Mouse (Mus musculus) activated CD4-positive, CD25-positive, alpha-beta regulatory T cell (primary cell): Measurements from ENCODE around the gene Gstm5. TPM values are rescaled to one million over a fixed set of nuclear protein-coding genes. Genes with fewer than 3 reads are reported as not detected.

ENCODE experiments used
- polyA plus RNA-seq, 2 experiments: library from polyadenylated mRNA; unstranded; fragments of 100-300 nt; shearing (Covaris generic); gene quantifications; one replicate each; pipeline ENCODE4 v1.2.1; 2017

The Gstm5 gene
- 1 to 10 TPM; 1.4 to 2.0 TPM for polyA plus RNA-seq

DNA sequence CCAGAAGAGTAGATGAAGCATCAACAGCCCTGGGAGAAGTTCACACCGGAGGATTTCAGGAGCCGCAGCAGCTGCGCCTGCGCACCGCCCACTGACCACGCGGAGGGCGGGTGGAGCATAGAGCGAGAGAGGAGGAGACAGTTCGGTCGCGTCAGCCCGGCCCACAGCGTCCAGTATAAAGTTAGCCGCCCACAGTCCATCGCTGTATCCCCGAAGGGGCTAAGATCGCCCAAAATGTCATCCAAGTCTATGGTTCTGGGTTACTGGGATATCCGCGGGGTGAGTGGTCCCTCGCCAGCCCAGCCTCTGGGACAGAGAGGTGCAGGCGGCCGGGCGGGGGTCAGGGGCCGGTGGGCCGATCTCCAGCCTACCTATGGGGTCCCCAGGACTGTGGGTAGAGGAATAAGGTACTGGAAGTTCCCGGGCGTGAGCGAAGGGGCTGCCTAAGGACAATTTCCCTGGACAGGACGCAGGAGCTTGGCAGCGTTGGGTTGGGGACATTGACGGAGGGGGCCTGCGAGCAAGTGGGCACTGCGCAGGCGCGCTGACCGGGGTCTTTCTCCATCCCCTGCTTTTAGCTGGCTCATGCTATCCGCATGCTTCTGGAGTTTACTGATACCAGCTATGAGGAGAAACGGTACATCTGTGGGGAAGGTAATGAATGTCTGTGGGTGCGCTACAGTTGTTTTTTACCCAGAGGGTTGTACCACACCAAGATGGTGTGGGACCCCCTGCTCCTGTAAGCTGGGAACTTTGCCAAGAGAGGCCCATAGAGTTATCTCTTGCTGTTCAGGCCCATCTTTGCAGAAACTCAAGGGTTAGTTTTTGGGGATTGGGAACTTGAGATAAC, at the start of gene Gstm5:
Gene Gstm5, plus strand, starts transcription at position 102 of the 850 bp plus-strand sequence.

DNA sequence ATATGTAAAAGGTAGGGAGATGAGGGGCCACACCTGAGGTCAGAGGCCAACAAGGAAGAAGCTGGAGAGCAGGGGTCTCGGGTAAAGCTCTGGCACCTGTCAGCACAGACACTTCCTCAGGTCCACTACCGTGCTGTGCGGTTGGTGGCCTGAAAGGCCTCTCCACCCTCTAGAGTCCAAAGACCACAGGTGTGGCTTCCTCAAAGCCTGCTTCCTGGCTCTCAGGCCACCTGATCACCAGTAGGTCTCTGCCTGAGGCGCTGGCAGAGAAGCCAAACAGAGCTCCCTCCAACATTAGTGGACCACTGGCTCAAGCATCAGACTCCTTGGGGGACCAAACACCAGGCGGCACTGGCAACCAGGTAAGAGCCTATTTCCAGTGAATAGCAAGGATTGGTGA, 18.6 kb upstream of the Gstm5 start, which contains the start of gene Eps8l3:
Gene Eps8l3, plus strand, starts transcription at position 225 of the 400 bp plus-strand sequence.

DNA sequence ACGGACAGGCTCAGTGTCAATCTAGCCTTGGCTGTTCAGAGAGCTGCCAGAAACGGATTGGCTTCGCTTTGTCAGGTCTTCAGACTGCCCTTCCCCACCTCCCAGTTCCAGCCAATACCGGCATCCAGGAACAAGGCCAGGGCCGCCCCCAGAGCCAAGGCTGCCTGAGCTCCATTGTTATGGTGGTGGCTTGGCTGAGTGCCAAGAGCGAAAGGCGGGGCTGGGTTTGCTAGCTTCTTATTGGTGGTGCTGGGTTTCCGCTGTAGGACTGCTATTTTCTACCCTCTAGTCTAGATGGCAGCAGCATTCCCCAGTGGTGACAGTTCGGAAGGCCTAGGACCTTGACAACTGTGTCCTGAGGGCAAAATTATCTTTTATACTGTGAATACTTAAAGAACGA, 36.0 kb downstream of the Gstm5 start, which contains the start of gene Gstm7:
Gene Gstm7, minus strand, starts transcription at position 148 of the 400 bp plus-strand sequence.

DNA sequence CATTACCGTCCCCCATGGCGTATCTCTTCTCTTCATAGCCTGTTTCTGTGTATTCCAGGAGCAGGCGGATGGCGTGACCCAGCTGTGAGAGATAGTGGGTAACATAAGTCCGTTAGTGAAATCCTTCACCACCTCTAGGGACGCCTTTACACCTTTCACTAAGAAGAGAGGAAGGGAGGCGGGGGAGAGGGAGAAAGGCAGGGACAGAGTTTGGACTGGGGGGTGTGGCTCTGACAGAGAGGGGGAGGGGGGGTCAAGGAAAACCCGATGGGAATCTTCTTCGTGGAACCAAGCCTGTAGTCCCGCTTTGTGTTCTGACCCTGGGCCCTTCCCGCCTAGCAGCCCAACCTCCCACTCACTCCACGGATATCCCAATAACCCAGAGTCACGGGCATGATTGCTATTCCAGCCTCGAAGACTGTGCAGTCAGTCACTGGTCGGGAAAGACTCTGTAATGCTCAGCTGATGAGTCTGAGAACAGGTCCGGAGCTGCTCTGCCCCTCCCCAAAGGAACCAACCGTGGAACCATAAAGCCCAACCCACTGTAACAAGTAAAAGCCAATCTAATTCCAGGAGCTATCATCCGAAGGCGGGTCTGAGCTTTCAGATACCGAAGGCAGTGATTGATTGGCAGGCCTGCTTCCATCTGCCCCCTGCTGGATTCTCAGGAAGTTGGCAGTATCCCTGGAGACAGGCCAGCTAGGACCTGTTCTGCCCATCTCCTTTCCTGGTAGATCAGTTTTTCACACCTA, 47.8 kb downstream of the Gstm5 start, which contains the start of gene Gstm6:
Gene Gstm6, minus strand, starts transcription at position 511 of the 752 bp plus-strand sequence.

Other genes with a start within 250 kb of the Gstm5 start
- gene Ahcyl1, start 199.3 kb upstream of the Gstm5 start, polyA plus RNA-seq: 10 to 100 TPM; 93.4 to 98.2 TPM
- 10 to 100 TPM; 33.9 to 61.6 TPM for gene Csf1, start 135.4 kb upstream of the Gstm5 start, polyA plus RNA-seq
- gene Eps8l3, start 18.6 kb upstream of the Gstm5 start, polyA plus RNA-seq: not detected
- gene Gstm7, start 36.0 kb downstream of the Gstm5 start, polyA plus RNA-seq: under 1 TPM; 0.33 to 0.62 TPM
- under 1 TPM in 1 of 2 experiments, not detected in 1; 0.26 TPM for gene Gstm6, start 47.9 kb downstream of the Gstm5 start, polyA plus RNA-seq
- gene Gstm3, start 73.5 kb downstream of the Gstm5 start, polyA plus RNA-seq: not detected
- not detected for gene Gstm2, start 90.6 kb downstream of the Gstm5 start, polyA plus RNA-seq
- gene Gstm1, start 122.2 kb downstream of the Gstm5 start, polyA plus RNA-seq: 1 to 10 TPM; 2.9 to 3.6 TPM
- gene Gstm4, start 149.1 kb downstream of the Gstm5 start, polyA plus RNA-seq: 1 to 10 TPM; 7.1 to 8.8 TPM
- gene Ampd2, start 190.8 kb downstream of the Gstm5 start, polyA plus RNA-seq: 10 to 100 TPM; 25.3 to 34.2 TPM
- not detected for gene Gnat2, start 197.0 kb downstream of the Gstm5 start, polyA plus RNA-seq